Mouse (Mus musculus) retina, postnatal 7 days (tissue): Measurements from ENCODE around the gene Tmem198.
A peak's percentile ranks its signal among the peaks of the same experiment; 100 is the strongest.

Source experiments
- DNase-seq: peaks from one replicate; pipeline ENCODE4 v3.0.0-alpha.2; 2012; ENCODE audit warnings: low read depth, low spot score

Gene Tmem198

GRCm38 (mm10) chr1:75478916-75479634 is at the start of gene Tmem198, which contains the start of gene Chpf:
Tmem198 (plus strand) TSS chr1:75479532.
Chpf (minus strand) TSS chr1:75479307.
- DNase-seq: peak; percentile 95

GRCm38 (mm10) chr1:75435475-75436328 is 43.6 kb upstream of the Tmem198 start, which contains the start of gene Gmppa:
Gmppa (plus strand) TSS chr1:75435930.
- no peak for DNase-seq

DNA sequence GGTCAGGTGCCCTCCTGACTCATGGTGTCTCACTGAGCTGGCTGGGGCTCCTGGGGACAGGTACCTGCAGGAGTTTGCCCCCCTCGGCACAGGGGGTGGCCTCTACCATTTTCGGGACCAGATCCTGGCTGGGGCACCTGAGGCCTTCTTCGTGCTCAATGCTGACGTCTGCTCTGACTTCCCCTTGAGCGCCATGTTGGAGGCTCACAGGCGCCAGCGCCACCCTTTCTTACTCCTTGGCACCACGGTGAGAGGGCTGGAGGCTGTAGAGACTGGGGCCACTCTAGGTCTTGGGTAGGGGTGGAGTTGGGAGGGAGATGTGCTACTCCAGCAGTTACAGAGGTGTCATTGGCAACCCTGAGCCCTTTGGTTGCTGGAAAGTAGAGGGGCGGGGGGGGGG is 40.5 kb upstream of the Tmem198 start:
- no peak for DNase-seq

GRCm38 (mm10) chr1:75440661-75441060 is 38.7 kb upstream of the Tmem198 start:
- DNase-seq: no peak

GRCm38 (mm10) chr1:75441471-75441996 is 37.8 kb upstream of the Tmem198 start:
- DNase-seq: no peak

DNA sequence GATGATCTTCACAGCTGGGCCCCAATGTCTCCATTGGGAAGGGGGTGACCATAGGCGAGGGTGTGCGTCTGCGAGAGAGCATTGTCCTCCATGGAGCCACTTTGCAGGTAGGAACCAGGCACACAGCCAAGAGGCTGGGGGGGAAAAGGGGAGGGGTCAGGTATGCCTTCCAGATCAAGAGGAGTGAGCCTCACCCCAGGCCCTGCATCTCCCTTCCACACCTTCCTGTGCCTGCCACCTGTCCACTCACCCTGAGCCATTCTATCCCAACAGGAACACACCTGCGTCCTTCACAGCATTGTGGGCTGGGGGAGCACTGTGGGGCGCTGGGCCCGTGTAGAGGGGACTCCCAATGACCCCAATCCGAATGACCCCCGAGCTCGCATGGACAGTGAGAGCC is 37.2 kb upstream of the Tmem198 start:
- DNase-seq: no peak

DNA sequence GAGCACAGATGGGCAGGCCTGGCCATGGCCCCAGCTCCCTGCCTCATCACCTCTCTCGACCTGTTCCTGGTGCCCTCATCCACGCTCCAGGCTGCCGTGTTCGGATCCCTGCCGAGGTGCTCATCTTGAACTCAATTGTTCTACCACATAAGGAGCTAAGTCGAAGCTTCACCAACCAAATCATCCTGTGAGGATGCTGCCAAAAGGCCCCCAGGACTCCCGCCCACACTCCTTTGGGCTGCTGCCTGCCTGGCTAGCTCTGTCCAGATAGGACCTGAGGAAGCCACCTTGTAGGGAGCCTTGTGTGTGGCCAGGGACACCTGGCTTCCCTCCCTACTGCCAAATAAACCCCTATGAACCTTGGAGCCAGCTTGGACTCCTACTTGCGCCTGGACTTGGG is 36.5 kb upstream of the Tmem198 start:
- DNase-seq: no peak

DNA sequence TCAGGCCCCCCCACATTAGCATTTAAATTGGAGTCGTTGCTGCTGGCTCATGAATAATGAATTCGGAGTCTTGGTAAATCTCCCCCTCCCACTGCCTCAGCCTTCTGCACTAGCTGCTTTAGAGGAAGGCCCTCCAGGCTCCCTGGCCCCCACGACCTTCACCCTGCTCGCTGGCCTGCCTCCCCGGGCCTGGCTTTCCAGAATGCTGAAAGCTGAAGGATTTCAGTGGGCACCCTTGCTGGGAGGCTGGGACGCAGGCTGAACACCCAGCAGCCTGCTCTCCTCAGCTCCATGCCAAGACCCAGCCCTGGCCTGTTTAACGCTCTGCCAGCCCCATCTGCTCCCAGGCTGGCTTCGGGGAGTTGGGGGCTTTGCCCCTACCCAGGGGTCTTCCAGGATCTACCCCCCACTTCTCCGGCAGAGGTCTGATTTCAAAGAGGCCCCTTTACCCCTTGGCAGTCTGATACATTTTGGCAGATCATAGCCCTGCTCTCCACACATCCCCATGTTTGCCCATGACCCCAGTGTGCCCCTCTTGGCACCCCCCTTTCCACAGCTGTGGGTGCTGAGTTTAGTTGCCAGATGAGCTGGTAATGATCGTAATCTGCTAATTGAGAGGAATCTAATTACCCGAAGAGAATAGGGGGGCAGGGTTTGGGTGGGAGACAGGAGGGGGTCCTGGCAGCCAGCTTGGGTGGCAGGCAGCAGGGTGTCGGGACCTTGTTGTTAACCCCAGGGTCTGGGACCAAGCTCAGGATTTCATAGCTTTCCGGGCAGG is 35.9 kb upstream of the Tmem198 start:
- DNase-seq: no peak

DNA sequence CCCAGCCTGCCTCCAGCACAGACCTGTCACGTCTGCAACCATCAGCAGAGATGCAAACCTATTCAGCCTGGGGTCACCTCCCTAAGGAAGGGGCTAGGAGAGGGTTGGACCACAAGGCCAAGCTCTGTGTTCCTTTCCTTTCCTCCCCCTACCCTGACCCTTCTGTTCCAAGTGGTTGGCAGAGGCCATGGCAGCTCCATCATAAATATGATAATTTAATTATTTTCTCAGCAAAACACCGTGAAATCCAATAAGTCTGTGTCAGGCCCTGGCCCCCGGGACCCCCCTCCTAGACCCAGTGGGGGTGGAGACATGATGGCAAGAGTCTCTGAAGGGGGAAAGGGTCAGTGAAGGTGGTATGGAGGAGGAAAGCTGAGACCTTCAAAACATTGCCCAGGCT is 35.1 kb upstream of the Tmem198 start:
- no peak for DNase-seq

DNA sequence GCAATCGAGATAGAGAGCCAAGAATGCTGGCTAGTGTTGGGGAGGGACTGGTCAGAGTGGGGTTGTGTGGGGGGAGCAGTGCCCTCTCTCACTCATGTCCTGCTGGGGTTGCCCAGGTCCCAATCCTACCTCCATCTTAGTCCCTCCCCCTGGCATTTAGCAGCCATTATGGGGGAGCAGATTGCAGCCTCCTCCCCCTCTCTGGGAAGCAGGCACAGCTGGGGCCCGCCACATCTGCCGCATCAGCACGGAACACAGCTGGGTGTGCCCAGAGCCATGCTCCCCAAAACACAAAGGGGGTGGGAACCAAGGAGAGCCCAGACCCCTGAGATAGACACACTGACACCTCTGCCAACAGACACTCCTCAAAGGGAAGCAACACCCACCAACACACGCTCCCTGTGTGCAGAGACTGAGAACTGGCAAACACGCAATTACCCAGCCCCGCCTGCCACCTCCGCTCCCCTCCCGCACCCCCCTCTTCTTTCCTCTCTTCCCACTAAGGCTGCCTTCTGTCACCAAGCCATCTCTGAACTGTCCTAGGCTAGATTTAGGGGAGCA is 34.1 kb upstream of the Tmem198 start:
- no peak for DNase-seq

- peak; percentile 73 for DNase-seq
Observed at GRCm38 (mm10) chr1:75445751-75446611, 33.4 kb upstream of the Tmem198 start.

- DNase-seq: no peak
Observed at GRCm38 (mm10) chr1:75446656-75447055, 32.7 kb upstream of the Tmem198 start.

- DNase-seq: no peak
Observed at GRCm38 (mm10) chr1:75447265-75448051, 31.9 kb upstream of the Tmem198 start.

DNA sequence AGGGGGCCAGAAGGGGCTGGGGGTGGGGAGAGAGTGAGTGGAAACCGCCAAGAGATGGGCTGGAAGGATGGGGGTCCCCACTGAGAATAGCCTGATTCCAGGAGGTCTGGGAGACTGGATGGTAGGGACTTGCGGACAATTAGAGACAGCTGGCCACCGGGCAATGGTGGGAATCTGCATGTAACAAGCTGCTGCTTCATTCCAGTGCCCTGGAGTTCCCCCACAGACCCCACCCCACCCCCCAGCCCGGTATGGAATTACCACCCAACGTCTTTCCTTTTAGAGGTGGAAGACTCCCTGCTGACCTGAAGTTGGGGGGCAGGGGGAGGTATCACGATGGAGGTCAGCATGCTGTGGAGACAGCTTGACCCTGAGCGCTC is 31.3 kb upstream of the Tmem198 start:
- DNase-seq: no peak

GRCm38 (mm10) chr1:75448937-75449336 is 30.4 kb upstream of the Tmem198 start:
- no peak for DNase-seq

DNA sequence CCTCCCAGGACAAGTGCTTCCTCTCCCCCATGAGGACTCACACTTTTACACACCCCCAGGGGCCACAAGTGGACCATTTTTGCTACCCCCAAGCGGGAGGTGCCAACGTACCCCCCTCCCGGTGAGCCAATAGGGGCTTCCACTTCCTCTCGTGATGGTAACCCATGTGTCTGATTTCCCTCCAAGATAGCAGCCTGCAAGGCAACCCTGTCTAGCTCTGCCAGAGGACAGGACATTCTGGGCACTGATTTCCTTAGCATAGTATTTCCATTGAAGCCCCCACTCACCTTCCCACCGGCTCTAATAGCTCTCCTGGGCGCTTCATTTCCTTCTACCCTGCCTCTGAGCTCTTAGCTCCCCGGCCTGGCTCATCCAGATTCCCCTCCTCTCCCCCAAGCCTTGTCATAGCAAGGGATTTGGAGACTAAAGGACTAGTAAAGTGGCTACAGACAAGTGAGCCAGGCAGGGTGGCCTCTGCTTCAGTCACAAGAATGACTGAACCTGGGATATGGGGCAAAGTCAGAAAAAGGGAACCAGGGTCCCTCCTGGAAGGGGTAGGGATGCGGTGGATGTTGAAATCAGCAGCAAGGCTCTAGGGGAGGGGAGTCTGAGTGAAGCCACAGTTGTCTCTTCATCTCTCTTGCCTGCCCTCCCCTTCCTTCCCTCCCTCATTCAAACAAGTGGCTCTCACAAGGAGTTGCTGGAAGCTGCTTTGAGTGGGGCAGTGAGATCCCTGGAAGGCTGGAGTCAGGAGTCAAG is 29.8 kb upstream of the Tmem198 start:
- no peak for DNase-seq

GRCm38 (mm10) chr1:75450314-75451005 is 28.9 kb upstream of the Tmem198 start, which contains the start of gene Asic4:
Asic4 (plus strand) TSS chr1:75450436.
- DNase-seq: no peak

GRCm38 (mm10) chr1:75451900-75452299 is 27.4 kb upstream of the Tmem198 start:
- DNase-seq: no peak
